Mouse (Mus musculus): ENCODE results near the gene Efna2.

DNA sequence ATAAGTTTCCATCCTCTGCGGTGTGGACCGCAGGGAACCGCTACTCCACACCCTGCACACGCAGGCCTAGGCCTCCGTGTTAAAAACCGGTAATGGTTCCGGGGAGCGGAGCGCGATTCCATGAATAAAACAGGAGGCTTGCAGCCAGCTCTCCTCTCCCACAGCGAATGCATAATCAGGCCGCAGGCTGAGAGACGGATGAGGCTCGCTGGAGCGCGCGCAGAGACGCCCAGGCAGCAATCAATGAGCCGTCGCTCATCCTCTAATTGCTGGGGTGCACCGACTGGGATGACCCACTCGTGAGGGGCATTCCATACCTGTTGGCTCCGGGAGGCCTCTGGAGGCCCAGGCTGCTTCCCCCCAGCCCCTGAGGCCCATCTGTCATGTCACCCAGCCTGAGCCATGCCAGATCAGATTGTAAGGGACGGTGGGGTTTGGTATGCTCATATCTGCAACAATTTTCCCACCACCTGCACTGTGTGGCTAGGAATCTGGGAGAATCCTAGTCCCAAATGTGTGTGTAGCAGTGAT, 29.6 kb downstream of the Efna2 start:
- TF ChIP-seq CTCF (IDR thresholded peaks at IDR 0.05; ENCODE audit: low read depth, low read length) (no peak), POLR2A (IDR thresholded peaks at IDR 0.05; ENCODE audit: insufficient read depth, low read length) (no peak)

All from ES-Bruce4 (cell line).